Mouse (Mus musculus): ENCODE results near the gene Cdkn2a. TPM values are rescaled to one million over a fixed set of nuclear protein-coding genes. Genes with fewer than 3 reads are reported as not detected.

The Cdkn2a gene
- total RNA-seq, 2 experiments from 2014 or later: 0.30 to 0.59 TPM

DNA sequence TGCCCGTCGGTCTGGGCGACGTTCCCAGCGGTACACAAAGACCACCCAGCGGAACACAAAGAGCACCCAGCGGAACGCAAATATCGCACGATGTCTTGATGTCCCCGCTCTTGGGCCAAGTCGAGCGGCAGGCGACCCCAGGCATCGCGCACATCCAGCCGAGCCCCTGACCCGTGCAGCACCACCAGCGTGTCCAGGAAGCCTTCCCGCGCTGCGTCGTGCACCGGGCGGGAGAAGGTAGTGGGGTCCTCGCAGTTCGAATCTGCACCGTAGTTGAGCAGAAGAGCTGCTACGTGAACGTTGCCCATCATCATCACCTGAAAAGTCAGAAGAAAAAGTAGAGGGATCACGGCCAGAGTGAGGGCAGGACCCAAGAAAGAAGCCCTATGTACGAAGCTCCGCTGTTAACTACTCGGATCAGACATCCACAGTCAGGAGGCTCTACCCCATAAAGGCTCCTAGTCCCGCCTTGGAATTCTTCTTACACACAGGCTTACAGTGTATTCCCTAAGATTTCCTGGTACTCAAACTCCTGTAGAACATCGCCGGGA, 17.7 kb downstream of the Cdkn2a start:
- DNase-seq: no peak

- peak; percentile 22 to 39 for DNase-seq
These were observed 18.5 kb downstream of the Cdkn2a start for GRCm38 (mm10) chr4:89275811-89276584.

DNA sequence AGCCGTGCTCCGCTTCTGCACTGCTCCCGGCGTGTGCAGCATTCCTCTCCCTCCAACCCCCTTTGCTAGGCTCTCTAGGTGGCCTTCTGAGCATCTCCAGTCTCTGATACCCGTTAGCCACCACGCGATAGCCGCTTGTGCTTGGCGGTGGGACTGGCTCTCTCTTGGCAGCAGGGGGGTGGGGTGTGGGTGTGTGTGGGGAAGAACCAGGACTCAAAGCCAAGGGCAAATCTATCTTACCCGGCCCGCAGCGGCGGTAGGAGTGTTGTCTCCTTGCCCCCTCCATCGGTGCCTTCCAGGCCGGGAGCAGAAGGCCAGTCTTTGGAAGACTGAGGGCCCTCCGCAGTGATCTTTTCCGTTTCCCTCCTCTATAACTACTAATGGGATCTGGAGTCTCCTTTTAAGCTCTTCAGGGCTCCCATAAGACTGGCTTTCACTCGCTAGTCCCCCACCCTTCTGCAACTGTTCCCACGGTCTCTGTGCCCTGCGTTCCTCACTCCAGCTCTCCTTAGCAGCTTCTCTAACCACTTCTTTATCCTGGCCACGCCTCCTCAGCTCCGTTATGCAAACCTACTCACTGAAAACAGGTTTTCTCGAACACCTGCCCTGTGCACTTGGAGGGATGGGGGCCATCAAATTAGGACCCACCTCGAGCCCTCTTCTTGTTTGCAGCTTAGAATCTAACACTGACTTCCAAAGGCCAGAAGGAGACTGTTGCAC, 19.5 kb downstream of the Cdkn2a start:
- peak in 1 of 2 experiments; percentile 20 for DNase-seq

DNA sequence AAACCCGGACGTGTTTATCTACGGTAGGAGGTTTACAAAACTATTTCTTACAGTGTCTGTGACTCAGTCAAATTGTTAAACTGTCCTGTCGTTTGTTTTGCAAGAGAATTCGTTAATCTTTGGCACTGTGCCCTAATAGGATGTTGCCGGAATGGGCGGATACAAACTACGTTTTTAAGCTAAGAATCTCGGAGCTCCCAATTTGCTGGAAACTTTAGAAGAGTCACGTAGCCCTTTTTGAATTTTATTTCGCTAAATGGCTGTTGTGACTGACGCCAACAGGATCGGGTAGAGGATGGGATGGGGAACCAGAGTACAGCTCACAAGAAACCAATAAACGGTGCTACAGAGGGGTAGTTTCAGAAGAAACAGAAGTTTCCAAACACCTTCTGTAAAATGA, 20.4 kb downstream of the Cdkn2a start:
- DNase-seq: peak in 1 of 2 experiments; percentile 34

- DNase-seq: no peak
These were observed 20.9 kb downstream of the Cdkn2a start for GRCm38 (mm10) chr4:89273585-89273984.

GRCm38 (mm10) chr4:89272961-89273540, 21.4 kb downstream of the Cdkn2a start:
- peak in 1 of 2 experiments; percentile 20 for DNase-seq

- no peak for DNase-seq
These were observed 22.2 kb downstream of the Cdkn2a start for GRCm38 (mm10) chr4:89272101-89272718.

DNA sequence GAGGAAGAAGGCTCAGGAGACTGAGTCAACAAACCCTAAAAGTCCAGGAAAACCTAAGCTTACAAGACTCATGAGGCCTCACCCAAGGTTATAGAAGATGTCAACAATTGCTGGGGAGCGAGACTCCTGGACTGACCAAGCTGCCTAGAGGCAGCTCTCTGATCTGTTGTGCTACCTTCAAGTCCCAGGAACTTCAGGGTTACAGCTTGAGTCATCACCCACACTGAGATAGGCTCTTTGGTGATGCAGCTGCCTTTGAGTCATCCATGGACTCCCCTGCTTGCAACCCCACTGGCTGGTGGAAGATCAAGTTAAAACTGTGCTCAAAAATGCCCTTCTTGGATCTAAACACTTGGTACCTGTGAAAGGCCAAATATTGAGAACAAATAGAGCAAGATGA, 36.7 kb downstream of the Cdkn2a start:
- DNase-seq: no peak

DNA sequence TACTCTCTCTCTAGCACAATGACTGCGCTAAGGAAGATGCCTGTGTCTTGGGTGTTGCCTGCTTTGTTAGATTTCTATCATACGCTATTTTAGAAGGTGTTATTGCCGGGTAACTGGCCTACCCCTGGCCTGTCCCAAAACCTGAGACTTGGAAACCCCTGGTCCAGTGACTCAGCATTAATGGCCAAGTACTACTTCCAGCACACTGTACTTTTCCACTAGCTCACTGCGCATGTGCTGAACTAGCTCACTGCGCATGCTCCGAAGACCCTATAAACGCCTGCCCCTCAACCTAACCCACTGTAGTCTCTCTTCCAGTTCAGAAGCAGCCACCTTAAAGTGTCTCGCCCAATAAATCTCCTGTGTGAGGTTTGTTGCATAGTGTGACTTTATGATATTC, 60.0 kb downstream of the Cdkn2a start:
- no peak for DNase-seq

Other genes with a start within 250 kb of the Cdkn2a start
- gene Mtap, start 157.5 kb downstream of the Cdkn2a start, total RNA-seq (2021): 10 to 100 TPM; 19.9 to 21.4 TPM
- 1 to 10 TPM in 1 of 2 experiments, under 1 TPM in 1; 0.82 to 1.5 TPM for gene Cdkn2b, start 16.4 kb upstream of the Cdkn2a start, total RNA-seq (2021)

Measured in heart, adult 18-20 months (tissue).